Mouse (Mus musculus) cerebellum, postnatal 4 days (tissue): Measurements from ENCODE around the gene Kat14.
"Not testable (repeated sequence)": the region's sequence is repeated elsewhere in the genome, so short reads cannot be mapped to it uniquely, and the experiment has no call there.

Source experiments
- DNase-seq, 2 experiments: peaks; one replicate each; pipeline ENCODE4 v3.0.0; 2022; ENCODE audit warnings: low spot score in 2 of 2, mixed read lengths in 1 of 2

The Kat14 gene

GRCm38 (mm10) chr2:144368400-144369019 lies at the start of gene Kat14, which contains the start of gene Pet117:
Gene Kat14 (plus strand): TSS chr2:144368983.
Gene Pet117 (plus strand): TSS chr2:144368996.
- peak; percentile 80 to 88 for DNase-seq

DNA sequence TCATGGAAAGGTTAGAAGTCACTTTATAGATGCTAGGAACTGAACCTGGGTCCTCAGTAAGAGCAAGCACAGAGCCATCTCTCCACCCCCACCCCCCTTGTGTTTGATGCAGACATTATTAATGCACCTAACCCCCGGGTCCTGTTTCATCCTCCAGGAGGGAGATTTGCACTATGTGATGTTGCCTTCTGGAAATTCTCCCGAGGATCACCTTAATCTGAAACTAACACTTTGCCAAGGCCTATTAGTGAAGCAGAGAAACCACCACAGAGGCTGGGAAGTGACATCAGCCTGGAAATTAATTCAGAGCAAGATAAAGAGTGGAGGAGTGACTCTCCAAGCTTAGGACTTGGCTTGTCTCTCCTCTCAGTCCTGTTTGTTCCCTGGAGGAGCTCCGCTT lies 44.6 kb upstream of the Kat14 start:
- no peak for DNase-seq

DNA sequence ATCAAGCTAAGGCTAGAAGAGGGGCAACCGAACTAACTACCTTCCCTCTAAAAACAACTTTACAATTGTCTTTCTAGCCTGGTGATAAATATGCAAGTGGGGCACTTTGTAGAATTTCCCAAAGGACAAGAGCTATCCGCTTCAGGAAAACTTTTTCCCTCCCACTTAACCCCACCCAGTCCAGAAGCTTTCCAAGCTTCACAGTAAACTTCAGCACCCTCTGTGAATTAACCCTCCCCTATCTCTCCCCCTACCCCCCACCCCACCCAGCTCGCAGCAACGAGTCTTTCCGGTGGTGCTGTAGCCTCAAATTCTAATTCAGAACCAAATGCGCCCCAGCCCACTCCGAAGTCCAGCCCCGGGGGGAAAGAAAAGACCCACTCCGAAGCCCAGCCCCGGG lies 39.3 kb upstream of the Kat14 start:
- DNase-seq, result no peak

GRCm38 (mm10) chr2:144329937-144330336 lies 38.8 kb upstream of the Kat14 start:
- no peak for DNase-seq

- no peak for DNase-seq
Measured at GRCm38 (mm10) chr2:144330352-144330959, 38.3 kb upstream of the Kat14 start.

- DNase-seq, result peak in 1 of 2 experiments; percentile 11
Measured at GRCm38 (mm10) chr2:144330960-144331371, 37.8 kb upstream of the Kat14 start.

DNA sequence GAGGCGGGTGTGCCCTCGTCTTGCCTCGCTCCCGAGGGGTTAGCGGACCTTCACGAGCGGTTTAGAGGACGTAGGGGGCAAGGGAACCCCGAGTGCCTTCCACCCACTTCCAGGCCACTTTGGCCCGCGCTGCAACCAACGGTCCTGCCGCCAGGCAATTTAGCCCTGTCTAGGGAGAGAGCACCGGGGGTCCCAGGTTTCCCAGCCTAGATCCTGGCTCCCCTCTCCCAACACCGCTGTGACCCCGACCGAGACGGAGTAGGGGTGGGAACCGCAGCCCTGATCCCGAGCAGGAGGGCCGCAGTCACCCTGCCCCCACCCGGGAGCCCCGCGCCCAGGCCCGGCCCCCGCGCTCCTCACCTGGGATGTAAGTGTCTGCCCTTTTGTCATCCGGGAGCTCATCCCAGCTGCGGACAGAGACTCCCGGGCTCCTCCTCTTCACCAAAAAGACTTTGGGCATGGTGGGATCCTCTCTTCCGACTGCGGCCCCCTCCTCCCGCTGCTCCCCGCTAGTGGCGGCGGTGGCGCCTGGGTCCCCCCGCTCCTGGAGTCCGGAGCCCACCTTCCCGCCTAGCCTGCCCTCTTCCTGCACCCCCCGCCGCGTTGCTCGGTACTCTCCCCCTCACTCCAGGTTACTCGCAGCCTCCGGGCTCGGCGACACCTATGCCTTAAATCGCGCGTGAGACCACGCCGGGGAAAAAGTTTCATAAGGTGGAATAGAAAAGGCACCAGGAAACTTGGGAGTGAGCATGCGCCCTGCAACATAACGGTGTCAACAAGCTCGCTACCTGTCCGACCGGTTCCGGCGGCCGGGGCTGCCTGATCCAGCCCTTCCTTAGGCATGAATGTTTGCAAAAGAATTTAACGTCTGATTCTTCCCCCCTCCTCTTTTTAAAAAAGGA lies 37.1 kb upstream of the Kat14 start, which contains the start of gene Ovol2:
Ovol2 (minus strand) TSS at position 746 of the 902 bp plus-strand sequence.
- no peak for DNase-seq

- no peak for DNase-seq
Measured at GRCm38 (mm10) chr2:144332486-144332885, 36.3 kb upstream of the Kat14 start.

DNA sequence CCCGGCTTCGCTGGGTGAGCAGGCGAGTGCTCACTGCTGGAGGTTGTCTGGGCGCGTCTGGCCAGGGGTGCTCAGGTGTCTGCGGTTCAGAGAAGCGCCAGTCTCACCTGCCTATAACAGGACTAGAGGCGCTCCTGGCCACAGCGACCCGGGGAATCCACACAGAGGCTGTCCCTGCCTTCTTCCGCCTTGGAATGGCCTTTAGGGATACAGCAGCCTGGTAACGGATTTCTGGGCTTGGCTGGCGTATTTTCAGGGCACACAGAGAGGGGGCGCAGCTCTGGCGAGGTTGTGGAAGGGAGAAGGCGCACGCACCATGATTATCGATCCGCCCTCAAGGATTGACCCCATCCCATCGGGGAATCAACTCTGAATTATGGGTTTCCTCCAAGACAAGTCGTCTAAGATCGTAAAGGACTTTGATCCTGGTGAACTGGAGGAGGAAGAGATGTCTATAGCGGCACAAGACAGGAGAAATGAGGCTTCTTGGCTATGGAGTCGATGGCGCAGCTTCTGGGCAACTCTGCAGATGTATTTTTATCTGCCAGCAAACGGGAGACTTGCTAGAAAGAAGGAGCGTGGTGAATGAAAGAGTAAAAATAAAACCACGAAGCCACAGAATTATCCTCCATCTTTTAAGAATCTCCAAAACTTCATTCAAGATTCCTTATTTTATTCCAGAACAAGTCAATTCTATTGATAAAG lies 35.5 kb upstream of the Kat14 start:
- peak in 1 of 2 experiments; percentile 4 for DNase-seq

- no peak for DNase-seq
Measured at GRCm38 (mm10) chr2:144337230-144337629, 31.6 kb upstream of the Kat14 start.

- no peak for DNase-seq
Measured at GRCm38 (mm10) chr2:144337701-144338100, 31.1 kb upstream of the Kat14 start.

DNA sequence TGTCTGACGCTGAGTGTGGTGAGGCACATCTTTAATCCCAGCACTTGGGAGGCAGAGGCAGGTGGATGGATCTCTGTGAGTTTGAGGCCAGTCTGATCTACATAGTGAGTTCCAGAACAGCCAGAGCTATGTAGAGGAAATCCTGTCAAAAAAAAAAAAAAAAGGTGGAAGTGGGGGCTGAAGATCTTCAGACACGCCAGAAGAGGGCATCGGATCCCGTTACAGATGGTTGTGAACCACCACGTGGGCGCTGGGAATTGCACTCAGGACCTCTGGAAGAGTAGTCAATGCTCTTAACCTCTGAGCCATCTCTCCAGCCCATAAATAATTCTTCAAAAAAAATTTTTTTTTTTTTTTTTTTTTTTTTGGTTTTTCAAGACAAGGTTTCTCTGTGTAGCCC lies 30.6 kb upstream of the Kat14 start:
- not testable (repeated sequence) for DNase-seq

DNA sequence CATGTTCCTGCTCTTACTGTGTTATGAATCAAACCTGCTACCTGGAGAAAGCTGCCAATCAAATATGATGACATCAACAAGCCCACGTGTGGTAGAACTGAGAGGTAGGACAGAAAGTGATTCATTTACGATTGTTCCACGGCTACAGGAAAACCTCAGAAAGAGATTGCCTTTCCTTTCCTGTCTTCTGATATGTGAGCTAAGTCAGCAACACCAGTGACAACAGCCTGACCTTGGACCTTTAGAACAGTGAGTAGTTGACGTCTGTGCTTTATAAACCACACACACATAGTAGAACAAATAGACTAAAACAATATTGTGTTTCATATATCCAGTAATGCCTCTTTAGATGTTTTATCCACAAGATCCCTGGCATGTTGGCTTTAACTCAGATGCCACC lies 25.6 kb upstream of the Kat14 start:
- no peak for DNase-seq

- no peak for DNase-seq
Measured at GRCm38 (mm10) chr2:144348525-144348924, 20.3 kb upstream of the Kat14 start.

DNA sequence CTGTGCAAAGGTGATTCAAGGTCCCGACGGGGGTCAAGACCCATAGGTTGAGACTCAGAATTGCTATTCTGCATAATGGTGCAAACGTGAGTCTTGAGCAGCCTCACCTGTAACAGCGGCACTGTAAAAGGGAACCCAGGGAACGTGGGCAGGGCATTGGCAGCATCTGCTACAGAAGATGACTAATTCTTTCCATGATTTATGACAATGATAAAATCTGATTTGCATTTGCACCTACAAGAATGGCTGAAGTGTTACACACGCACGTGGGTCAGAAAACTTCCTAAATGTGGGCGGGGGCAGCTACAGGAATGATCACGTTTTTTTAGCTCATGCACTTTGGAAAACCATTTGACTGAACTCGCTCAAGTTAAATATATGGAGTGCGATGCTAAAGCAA lies 15.9 kb upstream of the Kat14 start:
- no peak for DNase-seq

GRCm38 (mm10) chr2:144369020-144369421 lies 238 bp downstream of the Kat14 start:
- peak in 1 of 2 experiments; percentile 32 for DNase-seq

DNA sequence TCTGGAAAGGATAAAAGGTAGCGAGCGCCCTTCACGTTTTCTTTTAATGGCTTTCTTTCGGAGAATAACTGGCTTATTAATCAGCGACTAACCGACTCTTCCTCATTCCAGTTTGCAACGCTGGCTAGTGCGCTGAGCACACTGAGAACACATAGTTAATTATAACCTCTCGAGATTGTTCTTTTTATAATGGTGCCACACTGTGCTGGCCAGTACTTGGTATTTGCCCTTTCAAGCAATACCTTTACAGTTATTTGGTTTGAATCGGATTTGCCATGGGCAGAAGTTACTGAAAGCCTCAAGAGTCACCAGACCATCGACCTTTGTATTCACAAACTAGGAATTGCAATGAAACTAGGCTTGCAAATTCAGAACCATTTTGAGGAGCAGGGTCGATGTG lies 728 bp downstream of the Kat14 start:
- no peak for DNase-seq

GRCm38 (mm10) chr2:144371566-144371965 lies 2.8 kb downstream of the Kat14 start:
- no peak for DNase-seq

GRCm38 (mm10) chr2:144373063-144373462 lies 4.3 kb downstream of the Kat14 start:
- DNase-seq, result no peak

DNA sequence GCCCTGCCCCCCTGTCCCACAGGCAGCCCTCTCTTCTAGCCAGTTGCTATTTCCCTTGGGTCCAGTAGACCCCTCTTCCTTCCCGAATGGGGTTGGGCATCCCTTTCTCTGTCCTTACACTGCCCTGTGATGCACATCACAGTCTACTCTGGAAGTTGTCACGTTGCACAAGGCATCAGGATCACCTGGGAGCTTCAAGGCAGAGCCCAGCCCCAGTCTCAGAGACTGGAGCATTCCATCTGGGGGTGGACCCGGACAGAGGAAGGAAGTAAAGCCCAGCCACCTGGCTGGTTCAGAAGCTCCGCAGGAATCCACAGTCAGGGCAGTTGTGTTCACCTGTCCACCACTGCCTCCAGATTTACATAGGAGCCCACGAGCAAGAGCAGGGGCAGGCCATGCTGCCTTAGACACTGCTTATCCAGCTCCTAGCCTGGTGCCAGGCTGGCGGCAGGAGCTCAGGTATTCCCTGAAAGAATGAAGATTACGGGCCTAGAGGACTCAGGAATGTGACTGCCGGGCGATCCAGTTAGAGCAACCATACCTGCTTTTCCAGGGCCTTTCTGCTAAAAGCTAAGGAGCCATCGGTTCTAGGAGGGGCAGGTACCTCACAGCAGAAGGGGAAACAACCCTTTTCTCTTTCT lies 6.4 kb downstream of the Kat14 start:
- DNase-seq, result no peak

DNA sequence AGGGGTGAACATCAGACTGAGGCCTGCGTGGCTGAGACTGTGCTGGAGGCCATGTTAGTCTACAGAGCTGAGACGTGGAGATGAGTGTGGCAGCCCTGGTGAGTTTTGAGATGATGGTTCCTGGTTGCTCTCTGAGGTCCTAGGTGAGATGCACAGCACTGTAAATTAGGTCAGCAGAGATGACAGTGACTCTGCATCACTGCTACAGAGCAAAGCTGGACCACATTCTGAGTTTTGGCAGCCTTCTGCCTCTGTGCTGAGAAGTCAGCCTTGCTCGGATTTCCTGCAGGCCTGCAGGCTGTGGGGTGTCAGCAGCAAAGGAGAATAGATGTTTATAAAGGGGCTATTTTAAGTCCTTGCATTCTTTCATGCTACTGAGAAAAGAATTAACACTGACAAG lies 12.5 kb downstream of the Kat14 start:
- no peak for DNase-seq
